Mouse (Mus musculus): ENCODE measurements around the gene Vps54.

DNA sequence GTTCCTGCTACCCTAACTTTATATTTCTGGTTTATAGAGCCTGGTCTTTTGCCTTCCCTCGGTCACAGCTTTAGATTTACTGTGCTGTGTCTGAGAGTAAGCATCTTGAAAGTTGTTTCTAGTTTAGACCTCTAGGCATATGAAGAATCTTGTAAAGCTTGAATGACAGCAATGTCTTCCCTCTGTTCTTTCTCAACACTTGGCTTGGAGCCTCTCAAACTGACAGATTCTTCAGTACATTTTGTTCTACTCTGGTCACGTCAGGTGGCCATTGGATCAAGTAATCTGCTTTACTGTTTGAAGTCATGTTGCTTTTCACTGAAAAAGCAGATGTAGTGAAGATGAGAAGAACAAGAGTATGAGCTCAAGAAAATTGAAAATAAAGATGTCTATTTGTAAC is 37.1 kb downstream of the Vps54 start:
- no peak for TF ChIP-seq POLR2A (IDR thresholded peaks at IDR 0.05; ENCODE audit: extremely low read depth, insufficient read depth, low read length)
- TF ChIP-seq CTCF (IDR thresholded peaks at IDR 0.05; ENCODE audit: low read depth, low read length), result no peak

Data from liver, adult 2 months (tissue).